Mouse (Mus musculus) spleen, adult 2 months (tissue): ENCODE measurements at regions not wholly inside any gene's neighbourhood (a gene's known extent, or its start where the extent isn't known, plus 50 kb on each side); places are given as distances from the start of the nearest gene placed in this dataset.

Experiments
- DNase-seq, 2 experiments: peaks; one replicate each; pipeline versions ENCODE4 v3.0.0 to v3.0.0-alpha.2; 2012 to 2021; ENCODE audit warnings: low spot score in 2 of 2, low read depth in 1 of 2
- H3K27ac ChIP-seq: fragments of 200-500 bp; 2 replicates; pipeline ENCODE4 v1.5.1; 2012; ENCODE audit warnings: low read length, inconsistent platforms; ENCODE audit not compliant: insufficient read depth
- H3K27me3 ChIP-seq: fragments of 200-500 bp; 2 replicates; pipeline ENCODE4 v1.6.1; 2012; ENCODE audit warnings: mild to moderate bottlenecking, moderate library complexity, low read length, inconsistent platforms; ENCODE audit not compliant: control insufficient read depth, insufficient read depth
- H3K36me3 ChIP-seq: fragments of 200-500 bp; 2 replicates; pipeline ENCODE4 v1.6.1; 2012; ENCODE audit warnings: mild to moderate bottlenecking, low read length, inconsistent platforms; ENCODE audit not compliant: control insufficient read depth, insufficient read depth
- H3K4me1 ChIP-seq: fragments of 200-500 bp; 2 replicates; pipeline ENCODE4 v1.6.1; 2011; ENCODE audit warnings: inconsistent platforms; ENCODE audit not compliant: control insufficient read depth, insufficient read depth, insufficient read length
- H3K4me3 ChIP-seq: fragments of 200-500 bp; 2 replicates; pipeline ENCODE4 v1.5.1; 2011; ENCODE audit warnings: mild to moderate bottlenecking, inconsistent platforms; ENCODE audit not compliant: insufficient read depth, insufficient read length; ENCODE audit errors: extremely low read depth
- CTCF ChIP-seq: fragments of 200-500 bp; IDR thresholded peaks from 2 replicates; pipeline ENCODE4 v1.5.1; 2011; ENCODE audit warnings: mild to moderate bottlenecking, inconsistent platforms; ENCODE audit not compliant: insufficient read depth, insufficient read length, insufficient replicate concordance; ENCODE audit errors: extremely low read depth
- POLR2A ChIP-seq: fragments of 200-500 bp; IDR thresholded peaks from 2 replicates; pipeline ENCODE4 v1.6.1; 2011; ENCODE audit warnings: low read depth, low read length, inconsistent platforms
- WGBS: fragments of 180-500 bp; shearing (Covaris S2); methylation state at CpG from one replicate; pipeline ENCODE4 v1.1.7; 2018; 5-methylcytosine and 5-hydroxymethylcytosine counted together

DNA sequence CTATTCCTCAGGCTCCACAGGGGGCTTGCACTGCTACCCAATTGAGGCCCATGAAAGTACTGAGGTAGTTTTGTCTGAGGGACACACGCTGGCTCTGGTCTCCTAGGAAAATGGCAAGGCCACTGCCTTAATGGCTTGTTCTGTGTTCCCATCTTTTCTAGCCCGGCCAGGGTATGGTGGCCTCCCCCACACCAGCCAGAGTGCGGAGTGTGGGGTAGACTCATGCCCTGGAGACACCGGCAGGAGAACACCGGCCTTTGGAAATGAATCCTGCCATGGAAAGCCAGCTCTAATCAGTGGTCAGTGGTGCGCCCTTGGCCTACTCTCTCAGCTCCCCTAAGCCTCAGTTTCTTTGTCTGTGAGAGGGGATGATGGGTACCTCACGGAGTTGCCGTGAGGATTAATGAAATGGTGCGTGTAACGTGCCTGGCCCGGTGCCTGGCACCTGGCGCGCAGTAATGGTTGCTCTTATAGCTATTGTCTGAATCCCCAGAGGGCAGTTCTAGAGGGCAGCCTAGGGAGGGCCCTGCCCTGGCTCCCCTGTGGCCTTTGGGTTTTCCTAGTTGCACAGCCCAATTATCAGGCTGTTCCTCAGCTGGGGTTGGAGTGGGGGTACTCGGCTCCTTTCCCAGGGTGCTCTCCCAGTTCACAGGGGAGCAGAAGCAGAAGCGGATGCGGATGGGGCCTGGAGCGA is 62.4 kb upstream of the Pitx1 start:
- TF ChIP-seq CTCF: no peak
- TF ChIP-seq POLR2A: no peak
- Histone ChIP-seq H3K27me3 (no peaks in the 10 kb centered on the region), H3K27ac (no peak overlapping the region), H3K4me1 (no peaks in the 10 kb centered on the region), H3K4me3 (no peak overlapping the region), H3K36me3 (no peaks in the 10 kb centered on the region)
- 94% methylated on average over 17 of the region's 17 CpGs for WGBS
- no peak for DNase-seq

DNA sequence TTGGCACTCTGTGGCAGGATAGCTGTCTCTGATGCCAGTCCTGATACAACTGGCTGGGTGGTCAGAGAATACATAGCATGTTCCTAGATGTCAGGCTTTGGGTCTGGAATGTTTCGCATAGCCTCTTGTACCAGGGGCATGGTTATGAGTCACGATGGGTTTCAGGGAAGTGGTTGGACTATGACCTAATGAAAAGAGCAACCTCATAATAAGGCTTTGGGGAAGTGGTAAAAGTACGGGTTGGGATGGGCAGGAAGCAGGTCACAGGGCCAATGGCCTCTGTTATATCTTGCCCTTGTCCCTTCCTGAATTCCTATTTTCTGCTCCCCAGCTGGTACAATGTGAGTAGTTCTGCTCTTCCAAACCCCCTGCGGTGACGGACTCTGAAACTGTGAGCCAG is 59.5 kb upstream of the Pitx1 start:
- Histone ChIP-seq H3K4me3 (no peak overlapping the region), H3K27me3 (no peaks in the 10 kb centered on the region), H3K4me1 (no peaks in the 10 kb centered on the region), H3K36me3 (no peaks in the 10 kb centered on the region), H3K27ac (no peak overlapping the region)
- no peak for DNase-seq
- no peak for TF ChIP-seq CTCF
- no peak for TF ChIP-seq POLR2A
- WGBS: 47% methylated on average over 5 of the region's 5 CpGs

DNA sequence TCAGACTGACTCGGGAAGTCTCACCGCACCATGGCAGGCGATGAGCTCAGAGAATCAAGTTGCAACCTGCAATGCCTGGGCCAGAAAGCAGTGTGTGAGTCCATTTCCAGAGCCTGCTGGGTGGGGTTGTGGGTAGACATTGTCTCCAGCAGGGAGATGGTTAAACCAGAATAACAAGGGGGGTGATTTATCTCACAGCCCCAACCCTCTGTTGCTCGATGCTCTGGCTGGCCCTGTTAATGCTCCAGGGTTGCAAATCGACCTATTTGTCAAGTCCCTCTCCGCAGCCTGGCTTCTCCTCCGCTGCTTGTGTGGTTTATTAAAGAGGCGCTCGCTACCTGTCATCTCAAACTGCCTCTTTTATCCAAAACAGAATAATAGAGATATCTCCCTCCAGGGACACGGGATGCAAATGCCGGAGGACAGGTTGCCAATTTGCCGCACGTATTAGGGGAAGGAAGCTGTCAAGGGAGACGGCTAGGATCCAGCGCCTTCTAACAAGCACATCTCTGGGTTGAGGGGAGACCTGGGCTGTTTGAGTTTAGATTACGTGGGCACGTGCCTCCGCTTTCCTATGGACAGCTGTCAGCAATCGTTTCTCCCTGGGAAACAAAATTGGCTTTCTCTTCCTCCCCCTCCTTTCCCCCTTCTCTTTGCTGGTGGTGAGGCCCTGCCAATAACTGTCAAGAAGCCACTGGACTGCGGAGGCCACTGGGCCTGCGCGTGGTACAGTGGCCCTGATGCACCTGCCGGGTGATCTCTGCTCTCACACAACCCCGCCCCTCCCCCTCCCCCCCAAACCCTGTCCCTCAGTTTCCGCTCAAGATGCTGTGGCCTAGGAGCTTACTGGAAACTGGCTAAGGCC is 57.4 kb upstream of the Pitx1 start:
- H3K27me3 ChIP-seq: no peaks in the 10 kb centered on the region
- no peaks in the 10 kb centered on the region for H3K4me1 ChIP-seq
- DNase-seq: no peak
- 88% methylated on average over 25 of the region's 25 CpGs for WGBS
- H3K36me3 ChIP-seq: no peaks in the 10 kb centered on the region
- H3K4me3 ChIP-seq: no peak overlapping the region
- no peak overlapping the region for H3K27ac ChIP-seq
- TF ChIP-seq POLR2A (no peak), CTCF (no peak)

DNA sequence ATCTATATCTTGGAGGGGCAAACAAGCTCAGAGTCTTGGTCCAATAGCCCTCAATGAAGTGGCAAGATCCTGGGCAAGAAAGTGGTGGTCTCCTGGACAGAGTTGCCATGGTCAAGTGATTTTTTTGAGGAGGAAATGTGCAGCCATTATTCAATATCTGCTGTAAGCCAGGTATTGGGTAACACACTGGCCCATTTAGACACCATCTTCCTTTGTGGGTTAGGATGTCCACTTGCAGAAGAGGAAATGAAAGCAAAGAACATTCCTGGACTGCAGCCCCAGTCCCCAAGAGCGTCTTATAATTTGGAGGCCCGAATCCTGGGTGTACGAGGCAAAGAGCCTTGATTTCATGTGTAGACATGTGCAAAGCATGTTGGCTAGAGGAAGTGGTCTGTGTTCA is 56.3 kb upstream of the Pitx1 start:
- Histone ChIP-seq H3K4me1 (no peaks in the 10 kb centered on the region), H3K27ac (no peak overlapping the region), H3K36me3 (no peaks in the 10 kb centered on the region), H3K27me3 (no peaks in the 10 kb centered on the region), H3K4me3 (no peak overlapping the region)
- TF ChIP-seq POLR2A: no peak
- no peak for TF ChIP-seq CTCF
- WGBS: 62% methylated on average over 3 of the region's 3 CpGs
- no peak for DNase-seq

DNA sequence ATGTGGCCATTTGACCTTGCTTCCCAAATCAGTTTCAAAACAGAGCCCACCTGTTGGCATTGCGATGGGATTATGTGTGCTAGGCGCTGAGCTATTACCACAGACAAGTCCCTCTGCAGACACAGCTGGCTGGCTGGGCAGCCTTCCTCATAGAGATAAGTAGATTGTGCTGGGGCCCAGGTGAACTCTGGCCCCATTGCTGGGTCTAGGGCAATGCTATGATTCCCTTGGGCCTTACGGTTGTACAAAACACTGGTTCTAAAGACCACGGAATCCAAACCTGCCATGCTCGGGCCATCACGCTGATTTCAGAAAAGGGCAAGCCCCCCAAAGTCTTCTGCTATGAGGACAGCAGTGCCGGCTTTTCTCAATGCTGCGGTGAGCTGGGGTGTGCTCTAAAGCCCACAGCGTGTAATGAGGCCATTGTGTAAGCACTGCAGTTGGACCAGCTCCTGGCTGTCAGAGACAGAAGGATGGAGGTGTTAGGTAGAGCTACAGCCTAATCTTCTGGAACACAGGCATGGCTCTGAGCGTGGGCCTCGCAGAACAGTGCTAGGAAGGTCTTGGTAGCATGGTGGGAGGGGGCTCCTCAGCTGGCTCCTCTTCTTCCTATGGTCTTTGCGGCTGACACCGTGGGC is 51.2 kb upstream of the Pitx1 start:
- H3K27ac ChIP-seq: no peak overlapping the region
- H3K4me1 ChIP-seq: no peaks in the 10 kb centered on the region
- no peaks in the 10 kb centered on the region for H3K27me3 ChIP-seq
- no peaks in the 10 kb centered on the region for H3K36me3 ChIP-seq
- DNase-seq: no peak
- WGBS: 91% methylated on average over 13 of the region's 13 CpGs
- no peak for TF ChIP-seq CTCF
- TF ChIP-seq POLR2A: no peak
- H3K4me3 ChIP-seq: no peak overlapping the region
